Mouse (Mus musculus) CH12.LX (cell line): ENCODE measurements around the gene Ptov1. TPM values are rescaled to one million over a fixed set of nuclear protein-coding genes. Genes with fewer than 3 reads are reported as not detected.

Source experiments
- DNase-seq: peaks from one replicate; pipeline ENCODE4 v3.0.0-alpha.2; 2013; ENCODE audit errors: extremely low read depth
- H3K27ac ChIP-seq: 2 replicates; pipeline ENCODE4 v1.5.1; 2012; ENCODE audit warnings: low read depth, mild to moderate bottlenecking, control low read depth, moderate library complexity; ENCODE audit not compliant: insufficient read depth
- H3K27me3 ChIP-seq: replicated peaks from 2 replicates; pipeline ENCODE3; 2012; ENCODE audit warnings: inconsistent platforms
- H3K36me3 ChIP-seq, 2 experiments: replicated peaks in 1 of 2; 2 replicates each; pipeline versions ENCODE3 to v1.6.1; 2012; ENCODE audit warnings: inconsistent platforms in 1 of 2, low read length in 1 of 2, mild to moderate bottlenecking in 1 of 2, mixed read lengths in 1 of 2, moderate library complexity in 1 of 2; ENCODE audit not compliant: control insufficient read depth in 1 of 2, insufficient read depth in 1 of 2
- H3K4me1 ChIP-seq, 2 experiments: 2 replicates each; pipeline ENCODE4 v1.6.1; 2012; ENCODE audit warnings: inconsistent platforms in 1 of 2, moderate library complexity in 1 of 2; ENCODE audit not compliant: insufficient read depth in 2 of 2, control insufficient read depth in 1 of 2
- H3K4me2 ChIP-seq: 2 replicates; pipeline ENCODE4 v1.6.1; 2012; ENCODE audit warnings: low read depth, mild to moderate bottlenecking, control low read depth; ENCODE audit not compliant: poor library complexity, insufficient read depth, severe bottlenecking
- H3K4me3 ChIP-seq, 3 experiments: fragments of 150-350 bp in 1 of 3; sonication (generic) in 1 of 3; replicated peaks in 1 of 3; 2 replicates each; pipeline versions ENCODE3 to v1.5.1; 2011 to 2012; ENCODE audit warnings: low read depth in 2 of 3, low read length in 2 of 3, mild to moderate bottlenecking in 2 of 3, moderate library complexity in 2 of 3, control low read depth in 1 of 3, improper control_type of control experiment in 1 of 3, inconsistent platforms in 1 of 3, mixed read lengths in 1 of 3; ENCODE audit not compliant: poor library complexity in 1 of 3
- H3K79me2 ChIP-seq: replicated peaks from 2 replicates; pipeline ENCODE4 v1.6.1; 2012; ENCODE audit warnings: mild to moderate bottlenecking, moderate library complexity; ENCODE audit not compliant: control insufficient read depth, poor library complexity, insufficient read depth, severe bottlenecking; ENCODE audit errors: extremely low read depth
- H3K9ac ChIP-seq: 2 replicates; pipeline ENCODE4 v1.6.1; 2012; ENCODE audit warnings: low read depth, mild to moderate bottlenecking, control low read depth, moderate library complexity; ENCODE audit not compliant: insufficient read depth
- H3K9me3 ChIP-seq: replicated peaks from 2 replicates; pipeline ENCODE3; 2012; ENCODE audit warnings: low read length, inconsistent platforms, mixed read lengths
- CHD1 ChIP-seq: IDR thresholded peaks from 2 replicates; pipeline ENCODE4 v1.6.1; 2012; ENCODE audit warnings: low read depth, low read length, improper control_type of control experiment, inconsistent platforms
- CHD2 ChIP-seq: IDR thresholded peaks from 2 replicates; pipeline ENCODE4 v1.6.1; 2011; ENCODE audit warnings: low read length, improper control_type of control experiment
- E2F4 ChIP-seq: IDR thresholded peaks from 2 replicates; pipeline ENCODE4 v1.6.1; 2011; ENCODE audit warnings: low read depth, low read length, improper control_type of control experiment; ENCODE audit not compliant: insufficient replicate concordance
- ELF1 ChIP-seq: IDR thresholded peaks from 2 replicates; pipeline ENCODE4 v1.6.1; 2014; ENCODE audit warnings: low read depth, mild to moderate bottlenecking, inconsistent platforms, low read length, improper control_type of control experiment
- GABPA ChIP-seq: IDR thresholded peaks from 2 replicates; pipeline ENCODE4 v1.6.1; 2012; ENCODE audit warnings: low read depth, low read length, improper control_type of control experiment, inconsistent platforms; ENCODE audit not compliant: insufficient replicate concordance
- HCFC1 ChIP-seq: IDR thresholded peaks from 2 replicates; pipeline ENCODE4 v1.6.1; 2012; ENCODE audit warnings: low read depth, mild to moderate bottlenecking, inconsistent platforms, low read length, improper control_type of control experiment
- KAT2A ChIP-seq: IDR thresholded peaks from 2 replicates; pipeline ENCODE4 v1.6.1; 2012; ENCODE audit warnings: low read length, improper control_type of control experiment, inconsistent platforms; ENCODE audit not compliant: insufficient replicate concordance
- MAX ChIP-seq: IDR thresholded peaks from 2 replicates; pipeline ENCODE4 v1.6.1; 2011; ENCODE audit warnings: low read length, improper control_type of control experiment
- MAZ ChIP-seq: IDR thresholded peaks from 2 replicates; pipeline ENCODE4 v1.6.1; 2012; ENCODE audit warnings: low read depth, mild to moderate bottlenecking, inconsistent platforms, low read length, improper control_type of control experiment, moderate library complexity
- MXI1 ChIP-seq: IDR thresholded peaks from 2 replicates; pipeline ENCODE4 v1.6.1; 2011; ENCODE audit warnings: mild to moderate bottlenecking, low read depth, low read length, improper control_type of control experiment
- NELFE ChIP-seq: IDR thresholded peaks from 2 replicates; pipeline ENCODE4 v1.6.1; 2011; ENCODE audit warnings: low read depth, low read length, improper control_type of control experiment
- NRF1 ChIP-seq: IDR thresholded peaks from 2 replicates; pipeline ENCODE4 v1.6.1; 2014; ENCODE audit warnings: low read depth, mild to moderate bottlenecking, inconsistent platforms, low read length, improper control_type of control experiment, moderate library complexity
- PAX5 ChIP-seq: IDR thresholded peaks from 2 replicates; pipeline ENCODE4 v1.6.1; 2012; ENCODE audit warnings: low read length, inconsistent platforms, mixed read lengths
- POLR2A ChIP-seq: IDR thresholded peaks from 2 replicates; pipeline ENCODE4 v1.6.1; 2011; ENCODE audit warnings: low read depth, mild to moderate bottlenecking, improper control_type of control experiment, low read length
- POLR2AphosphoS2 ChIP-seq: IDR thresholded peaks from 2 replicates; pipeline ENCODE4 v1.6.1; 2011; ENCODE audit warnings: low read depth, low read length, improper control_type of control experiment
- RAD21 ChIP-seq: IDR thresholded peaks from 2 replicates; pipeline ENCODE4 v1.6.1; 2011; ENCODE audit warnings: low read depth, mild to moderate bottlenecking, low read length, improper control_type of control experiment, moderate library complexity
- RCOR1 ChIP-seq: conservative IDR thresholded peaks from 2 replicates; pipeline ENCODE4 v1.6.1; 2012; ENCODE audit warnings: low read depth, mild to moderate bottlenecking, inconsistent platforms, low read length, improper control_type of control experiment
- SIN3A ChIP-seq: IDR thresholded peaks from 2 replicates; pipeline ENCODE4 v1.6.1; 2012; ENCODE audit warnings: low read length, improper control_type of control experiment, inconsistent platforms
- SMC3 ChIP-seq: IDR thresholded peaks from 2 replicates; pipeline ENCODE4 v1.6.1; 2011; ENCODE audit warnings: low read depth, low read length, improper control_type of control experiment
- TBP ChIP-seq: conservative IDR thresholded peaks from 2 replicates; pipeline ENCODE4 v1.6.1; 2011; ENCODE audit warnings: low read depth, low read length, improper control_type of control experiment
- TCF12 ChIP-seq: IDR thresholded peaks from 2 replicates; pipeline ENCODE4 v1.6.1; 2014; ENCODE audit warnings: low read depth, mild to moderate bottlenecking, inconsistent platforms, low read length, improper control_type of control experiment
- UBTF ChIP-seq: IDR thresholded peaks from 2 replicates; pipeline ENCODE4 v1.6.1; 2012; ENCODE audit warnings: low read depth, mild to moderate bottlenecking, inconsistent platforms, low read length, improper control_type of control experiment, moderate library complexity
- USF2 ChIP-seq: conservative IDR thresholded peaks from 2 replicates; pipeline ENCODE4 v1.6.1; 2011; ENCODE audit warnings: low read depth, low read length, improper control_type of control experiment
- ZMIZ1 ChIP-seq: IDR thresholded peaks from 2 replicates; pipeline ENCODE4 v1.6.1; 2012; ENCODE audit warnings: low read depth, mild to moderate bottlenecking, inconsistent platforms, low read length, improper control_type of control experiment
- dilution Hi-C: fragments of 300-500 bp; cut with MboI; formaldehyde crosslinking; loops from 2 replicates; pipeline ENCODE4 v1.14.3; 2020; ENCODE audit warnings: low sequenced_read_pairs; ENCODE audit not compliant: extremely low pct_unique_long_range_greater_than_20kb, extremely low pct_ligation_motif_present
- in situ Hi-C: fragments of 300-500 bp; cut with MboI; formaldehyde crosslinking; loops from 3 replicates; pipeline ENCODE4 v1.14.3; 2019; ENCODE audit warnings: low sequenced_read_pairs, low pct_ligation_motif_present, low pct_unique_long_range_greater_than_20kb, mixed read lengths
- polyA plus RNA-seq: library from polyadenylated mRNA; unstranded; fragments of >175 nt; gene quantifications from 2 replicates; pipeline ENCODE4 v1.2.1, GENCODE M21; 2012; ENCODE audit warnings: low read depth; ENCODE audit not compliant: insufficient read length
- total RNA-seq, 2 experiments: library from RNA; depleted of rRNA; stranded (reverse); fragments of 300-350 nt in 1 of 2; fragments of >200 nt in 1 of 2; gene quantifications; 2 replicates each; pipeline ENCODE4 v1.2.3; 2012 to 2014

Gene Ptov1
- total and polyA plus RNA-seq, 3 experiments: 5.7 to 21.0 (median 16.8) TPM

- H3K79me2 ChIP-seq: peaks cover 28% of the 10 kb centered on the region
- H3K4me2 ChIP-seq: peak overlapping the region; percentile 69
- H3K9me3 ChIP-seq: no peaks in the 10 kb centered on the region
- DNase-seq: no peak
- TF ChIP-seq POLR2A (no peak), CHD2 (no peak), PAX5 (no peak), POLR2AphosphoS2 (no peak), NELFE (no peak), MXI1 (no peak), SMC3 (no peak), KAT2A (no peak), E2F4 (no peak), MAX (no peak), GABPA (no peak), HCFC1 (no peak), TBP (no peak), USF2 (no peak), UBTF (no peak), RCOR1 (no peak)
- peak overlapping the region; percentile 39 for H3K27ac ChIP-seq
- dilution Hi-C loops: no loop called here
- H3K4me3 ChIP-seq: peak overlapping the region; percentile 81 to 98 (median 93)
- peaks cover 17 to 39% of the 10 kb centered on the region in 2 experiments for H3K36me3 ChIP-seq
- in situ Hi-C loops: loop anchor here (10.0 kb wide), 1 partner anchor 104 kb away; no protein-coding TSS in a partner anchor
- peaks cover 18 to 53% of the 10 kb centered on the region in 2 experiments for H3K4me1 ChIP-seq
- H3K27me3 ChIP-seq: no peaks in the 10 kb centered on the region
- H3K9ac ChIP-seq: peak overlapping the region; percentile 97
Observed at GRCm38 (mm10) chr7:44850789-44851624, 18.6 kb downstream of the Ptov1 start.

GRCm38 (mm10) chr7:44850146-44850545 lies 19.4 kb downstream of the Ptov1 start:
- dilution Hi-C loops (no loop called here), in situ Hi-C loops (loop anchor here (10.0 kb wide), 1 partner anchor 105 kb away; no protein-coding TSS in a partner anchor)
- Histone ChIP-seq H3K4me3 (peak overlapping the region; percentile 81 to 98 (median 93)), H3K27me3 (no peaks in the 10 kb centered on the region), H3K79me2 (peaks cover 28% of the 10 kb centered on the region), H3K4me1 (peaks cover 14 to 44% of the 10 kb centered on the region in 2 experiments), H3K9ac (peak overlapping the region; percentile 97), H3K36me3 (peaks cover 26 to 47% of the 10 kb centered on the region in 2 experiments), H3K27ac (peak overlapping the region; percentile 94), H3K4me2 (no peak overlapping the region), H3K9me3 (no peaks in the 10 kb centered on the region)
- peak; percentile 77 for DNase-seq
- TF ChIP-seq NRF1 (no peak), MXI1 (no peak), POLR2AphosphoS2 (no peak), SIN3A (peak; percentile 24; the same call in 1 of the 2 replicates), MAX (no peak), KAT2A (no peak), ELF1 (peak; percentile 69; the same call in 1 of the 2 replicates), ZMIZ1 (peak; percentile 59), NELFE (peak; percentile 47; the same call in 1 of the 2 replicates), TCF12 (peak; percentile 55), MAZ (peak; percentile 19; the same call in 1 of the 2 replicates), RAD21 (no peak), PAX5 (no peak), CHD1 (no peak)
